Mouse (Mus musculus): Measurements from ENCODE around the gene Eea1.

DNA sequence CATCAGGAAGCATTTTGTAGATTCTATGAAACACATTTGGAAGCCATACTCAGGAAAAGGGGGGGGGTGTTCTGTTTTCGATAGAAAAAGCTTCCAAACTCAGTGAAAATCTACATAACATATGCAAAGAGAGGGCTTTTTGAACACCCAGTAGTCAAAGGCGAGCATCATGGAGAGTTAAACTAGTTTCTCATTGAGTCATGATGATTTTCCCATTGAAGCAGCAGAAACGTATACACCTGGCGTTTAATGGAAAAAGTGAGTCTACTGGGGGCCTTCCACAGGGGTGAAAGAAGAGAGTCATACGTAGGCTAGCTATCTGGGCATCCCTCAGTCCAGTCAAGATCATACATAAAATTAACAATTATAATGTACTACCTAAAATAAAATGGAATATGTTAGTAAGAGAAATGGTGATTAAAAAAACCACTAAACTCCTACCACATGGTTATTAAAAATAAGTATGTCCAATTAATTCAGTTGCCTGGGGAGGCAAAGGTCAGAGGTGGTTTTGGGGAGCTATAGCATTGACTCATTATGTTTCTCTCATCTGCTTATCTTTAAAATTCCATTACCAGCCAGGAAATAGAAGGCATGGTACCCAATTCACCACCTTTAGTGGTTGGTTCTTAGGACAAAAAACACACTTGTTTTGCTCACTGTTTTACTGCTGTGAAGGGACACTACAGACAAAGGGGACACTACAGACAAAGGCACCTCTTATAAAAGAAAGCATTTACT, 25.8 kb upstream of the Eea1 start:
- no peak for TF ChIP-seq CTCF (conservative IDR thresholded peaks at IDR 0.05; ENCODE audit: low read length)
- no peak for TF ChIP-seq NANOG (IDR thresholded peaks at IDR 0.05; ENCODE audit: borderline replicate concordance, low read length)
- TF ChIP-seq POU5F1 (IDR thresholded peaks at IDR 0.05; ENCODE audit: borderline replicate concordance, low read length), result no peak
